Mouse (Mus musculus) kidney, adult 2 months (tissue): ENCODE results near the gene Cep135. TPM values are rescaled to one million over a fixed set of nuclear protein-coding genes. Genes with fewer than 3 reads are reported as not detected.
A peak's percentile ranks its signal among the peaks of the same experiment; 100 is the strongest.

ENCODE experiments used
- DNase-seq: peaks from one replicate; pipeline ENCODE4 v3.0.0; 2021
- H3K27ac ChIP-seq: fragments of 200-500 bp; 2 replicates; pipeline ENCODE4 v1.5.1; 2012; ENCODE audit warnings: low read depth, low read length, control low read depth, inconsistent platforms; ENCODE audit not compliant: insufficient read depth
- H3K27me3 ChIP-seq: fragments of 200-500 bp; replicated peaks from 2 replicates; pipeline ENCODE4 v1.6.1; 2012; ENCODE audit warnings: mild to moderate bottlenecking, moderate library complexity, low read length, inconsistent platforms; ENCODE audit not compliant: control insufficient read depth, insufficient read depth
- H3K36me3 ChIP-seq: fragments of 200-500 bp; 2 replicates; pipeline ENCODE4 v1.6.1; 2012; ENCODE audit warnings: mild to moderate bottlenecking, moderate library complexity, low read length, inconsistent platforms; ENCODE audit not compliant: control insufficient read depth, insufficient read depth
- H3K4me1 ChIP-seq: fragments of 200-500 bp; 2 replicates; pipeline ENCODE4 v1.6.1; 2011; ENCODE audit warnings: low read length; ENCODE audit not compliant: control insufficient read depth, insufficient read depth
- H3K4me3 ChIP-seq: fragments of 200-500 bp; 2 replicates; pipeline ENCODE4 v1.5.1; 2011; ENCODE audit warnings: mild to moderate bottlenecking, low read depth, low read length, control low read depth; ENCODE audit not compliant: insufficient read depth
- CTCF ChIP-seq: fragments of 200-500 bp; conservative IDR thresholded peaks from 2 replicates; pipeline ENCODE4 v1.5.1; 2011; ENCODE audit warnings: low read depth, mild to moderate bottlenecking, control low read depth, low read length, moderate library complexity, mixed read lengths; ENCODE audit not compliant: insufficient read depth, insufficient read length
- POLR2A ChIP-seq: fragments of 200-500 bp; IDR thresholded peaks from one replicate; pipeline ENCODE4 v1.6.1; 2011; ENCODE audit warnings: low read depth, low read length, control low read depth
- WGBS: fragments of 180-500 bp; shearing (Covaris S2); methylation state at CpG from one replicate; pipeline ENCODE4 v1.1.7; 2018; 5-methylcytosine and 5-hydroxymethylcytosine counted together
- polyA plus RNA-seq: library from polyadenylated mRNA; depleted of rRNA; stranded (reverse); fragments of >200 nt; gene quantifications from 2 replicates; pipeline ENCODE4 v1.2.3, GENCODE M21; 2012

Cep135 gene
- polyA plus RNA-seq, 1 experiment = 0.97 TPM

DNA sequence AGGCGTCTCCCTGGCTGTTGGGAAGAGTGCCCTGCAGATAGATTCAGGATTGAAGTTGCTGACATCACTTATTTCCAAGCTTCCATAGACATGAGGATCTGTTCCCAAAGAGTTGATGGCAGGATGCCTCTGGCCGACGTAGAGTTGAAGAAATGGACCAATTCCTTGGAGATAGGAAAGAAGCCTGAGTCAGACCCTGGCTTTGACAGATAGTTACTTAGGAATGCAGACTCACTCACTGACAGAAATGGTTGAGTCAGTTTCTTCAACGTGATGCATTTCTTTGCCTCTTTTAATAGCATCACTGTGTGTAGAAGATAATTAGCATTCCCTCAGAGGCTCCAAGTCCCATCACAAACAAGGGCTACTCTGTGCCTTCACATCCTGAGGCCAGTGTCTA, 53.6 kb downstream of the Cep135 start:
- TF ChIP-seq CTCF (no peak), POLR2A (no peak)
- Histone ChIP-seq H3K27me3 (no peaks in the 10 kb centered on the region), H3K4me3 (no peak overlapping the region), H3K4me1 (no peaks in the 10 kb centered on the region), H3K27ac (no peak overlapping the region), H3K36me3 (no peaks in the 10 kb centered on the region)
- no peak for DNase-seq
- WGBS = 91% methylated on average over 4 of the region's 4 CpGs

DNA sequence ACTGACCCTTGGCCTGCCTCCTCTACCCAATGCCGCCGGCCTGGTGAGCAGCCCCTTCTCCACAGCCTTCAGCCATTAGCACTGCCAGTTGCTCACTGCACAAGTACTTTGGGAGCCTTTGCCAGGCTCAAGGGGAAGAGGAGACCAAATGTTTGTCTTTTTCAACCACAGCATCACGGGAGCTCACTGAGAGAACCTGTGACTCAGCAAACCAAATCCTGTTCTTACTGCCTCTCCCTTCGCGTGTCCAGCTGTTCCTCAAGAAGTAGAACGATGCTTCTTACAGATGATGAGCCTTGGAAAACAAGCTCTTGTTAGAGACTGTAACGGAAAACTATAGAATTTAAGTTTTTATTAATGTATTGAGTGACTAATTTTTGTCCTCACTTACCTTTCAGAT, 55.7 kb downstream of the Cep135 start:
- no peak for DNase-seq
- Histone ChIP-seq H3K36me3 (no peaks in the 10 kb centered on the region), H3K27ac (no peak overlapping the region), H3K4me3 (no peak overlapping the region), H3K27me3 (no peaks in the 10 kb centered on the region), H3K4me1 (no peaks in the 10 kb centered on the region)
- 93% methylated on average over 7 of the region's 7 CpGs for WGBS
- TF ChIP-seq POLR2A (no peak), CTCF (no peak)

DNA sequence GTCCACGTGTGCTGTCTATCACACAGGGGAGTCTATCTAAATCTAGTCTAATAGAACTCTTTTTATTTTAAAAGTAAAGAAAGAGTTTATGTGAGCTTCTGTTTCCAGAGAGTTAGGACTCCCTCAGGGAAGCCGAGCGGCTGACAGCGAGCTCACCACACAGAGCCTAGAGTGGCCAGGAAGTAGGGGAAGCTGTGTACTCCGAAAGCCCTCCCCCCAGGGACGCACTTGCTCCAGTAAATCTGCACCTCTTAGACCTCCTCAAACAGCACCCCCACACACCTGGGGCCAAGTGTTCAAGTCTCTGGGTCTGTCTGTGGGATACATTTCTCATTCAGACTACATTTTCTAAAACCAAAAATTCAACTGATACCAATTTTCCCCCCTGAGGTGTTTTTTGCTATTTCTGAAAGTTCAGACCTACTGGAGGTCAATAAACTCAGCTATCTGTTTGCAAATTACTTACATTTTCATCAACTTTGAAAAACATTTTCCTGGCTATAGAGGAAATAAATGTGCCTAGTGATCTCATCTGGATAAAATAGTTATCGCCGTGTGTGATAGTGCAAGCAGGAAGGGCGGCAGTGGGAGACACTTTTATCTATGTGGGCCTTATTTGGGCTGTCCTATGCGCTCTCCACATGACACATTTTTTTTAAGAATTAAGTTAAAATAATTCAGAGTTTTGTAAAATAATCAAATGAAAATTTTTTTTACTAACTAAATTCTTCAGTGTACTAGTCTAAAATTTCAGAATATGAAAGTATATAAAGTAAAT, 56.8 kb downstream of the Cep135 start:
- no peaks in the 10 kb centered on the region for H3K4me1 ChIP-seq
- no peaks in the 10 kb centered on the region for H3K36me3 ChIP-seq
- TF ChIP-seq POLR2A (no peak), CTCF (no peak)
- no peaks in the 10 kb centered on the region for H3K27me3 ChIP-seq
- H3K4me3 ChIP-seq = no peak overlapping the region
- no peak overlapping the region for H3K27ac ChIP-seq
- WGBS = 91% methylated on average over 10 of the region's 10 CpGs
- no peak for DNase-seq

DNA sequence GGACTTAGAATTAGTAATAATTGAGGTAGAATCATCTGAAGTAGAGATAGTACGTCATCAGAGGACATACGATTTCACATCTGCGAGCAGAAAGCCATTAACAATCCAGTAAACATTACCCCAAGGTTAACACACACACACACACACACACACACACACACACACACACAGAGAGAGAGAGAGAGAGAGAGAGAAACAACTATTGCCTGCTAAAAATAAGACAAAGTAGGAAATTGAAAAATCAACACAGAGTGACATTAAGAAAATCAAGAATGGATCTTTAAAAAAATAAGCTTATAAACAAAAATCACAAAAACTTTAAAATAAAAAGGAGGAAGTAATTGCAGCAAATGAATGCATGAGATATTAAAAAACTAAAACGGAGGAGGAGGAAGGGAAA, 61.4 kb downstream of the Cep135 start:
- no peaks in the 10 kb centered on the region for H3K4me1 ChIP-seq
- H3K27ac ChIP-seq = no peak overlapping the region
- DNase-seq = no peak
- TF ChIP-seq POLR2A = no peak
- no peak for TF ChIP-seq CTCF
- 50% methylated on average over 4 of the region's 4 CpGs for WGBS
- no peaks in the 10 kb centered on the region for H3K36me3 ChIP-seq
- no peak overlapping the region for H3K4me3 ChIP-seq
- H3K27me3 ChIP-seq = no peaks in the 10 kb centered on the region

DNA sequence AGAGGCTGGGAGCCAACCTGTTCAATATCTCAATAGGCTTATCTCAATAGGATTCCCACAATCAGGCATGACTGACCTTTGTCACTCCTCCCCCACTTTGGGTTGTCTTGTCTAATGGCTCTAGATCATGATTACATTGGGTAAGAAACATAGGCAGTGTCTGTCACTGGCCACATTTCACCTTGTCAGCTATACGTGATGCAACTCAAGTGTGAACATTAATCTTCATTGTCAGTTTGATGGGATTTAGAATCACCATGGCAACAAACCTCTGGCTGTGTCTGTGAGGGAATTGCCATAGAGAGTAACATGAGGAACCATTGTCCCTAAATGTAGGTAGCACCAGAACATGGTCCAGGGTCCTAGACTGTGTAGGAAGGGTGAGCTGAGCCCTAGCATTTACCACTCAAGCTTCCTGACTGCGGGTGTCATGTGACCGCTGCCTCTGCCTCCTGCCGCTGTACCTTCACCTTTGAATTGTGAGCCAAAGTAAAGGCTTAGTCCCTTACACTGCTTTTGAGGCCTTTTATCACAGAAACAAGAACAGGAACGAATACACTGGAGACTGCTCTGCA, 62.7 kb downstream of the Cep135 start:
- H3K27ac ChIP-seq = no peak overlapping the region
- 44% methylated on average over 5 of the region's 5 CpGs for WGBS
- TF ChIP-seq CTCF = no peak
- no peak for TF ChIP-seq POLR2A

DNA sequence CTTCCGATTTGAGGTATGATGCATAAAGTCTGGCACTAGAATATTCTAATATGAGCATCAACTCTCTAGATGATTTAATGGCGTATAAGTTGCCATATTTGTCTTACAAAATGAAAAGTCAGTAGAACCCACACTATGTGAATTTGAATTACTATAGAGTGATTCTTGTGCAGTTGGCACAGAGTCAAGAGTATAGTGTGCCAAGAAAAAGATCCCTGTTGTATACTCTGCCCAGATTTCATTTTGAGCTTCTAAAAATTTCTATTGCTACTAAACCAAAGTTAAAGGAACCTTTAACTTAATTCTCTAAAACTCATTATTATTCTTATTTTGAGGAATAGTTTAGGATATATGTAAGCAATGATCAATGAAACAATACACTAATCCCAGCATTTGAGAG, 67.7 kb downstream of the Cep135 start, which contains the start of gene C530008M17Rik:
TSS of gene C530008M17Rik (plus strand) at position 301 of the 400 bp plus-strand sequence.
- no peak within 1 kb of the TSS for H3K27ac ChIP-seq

More for the DNA sequence above, 62.7 kb downstream of the Cep135 start:
- Histone ChIP-seq H3K36me3 (no peaks in the 10 kb centered on the region), H3K4me1 (no peaks in the 10 kb centered on the region), H3K27me3 (no peaks in the 10 kb centered on the region), H3K4me3 (no peak overlapping the region)
- peak; percentile 14 for DNase-seq

DNA sequence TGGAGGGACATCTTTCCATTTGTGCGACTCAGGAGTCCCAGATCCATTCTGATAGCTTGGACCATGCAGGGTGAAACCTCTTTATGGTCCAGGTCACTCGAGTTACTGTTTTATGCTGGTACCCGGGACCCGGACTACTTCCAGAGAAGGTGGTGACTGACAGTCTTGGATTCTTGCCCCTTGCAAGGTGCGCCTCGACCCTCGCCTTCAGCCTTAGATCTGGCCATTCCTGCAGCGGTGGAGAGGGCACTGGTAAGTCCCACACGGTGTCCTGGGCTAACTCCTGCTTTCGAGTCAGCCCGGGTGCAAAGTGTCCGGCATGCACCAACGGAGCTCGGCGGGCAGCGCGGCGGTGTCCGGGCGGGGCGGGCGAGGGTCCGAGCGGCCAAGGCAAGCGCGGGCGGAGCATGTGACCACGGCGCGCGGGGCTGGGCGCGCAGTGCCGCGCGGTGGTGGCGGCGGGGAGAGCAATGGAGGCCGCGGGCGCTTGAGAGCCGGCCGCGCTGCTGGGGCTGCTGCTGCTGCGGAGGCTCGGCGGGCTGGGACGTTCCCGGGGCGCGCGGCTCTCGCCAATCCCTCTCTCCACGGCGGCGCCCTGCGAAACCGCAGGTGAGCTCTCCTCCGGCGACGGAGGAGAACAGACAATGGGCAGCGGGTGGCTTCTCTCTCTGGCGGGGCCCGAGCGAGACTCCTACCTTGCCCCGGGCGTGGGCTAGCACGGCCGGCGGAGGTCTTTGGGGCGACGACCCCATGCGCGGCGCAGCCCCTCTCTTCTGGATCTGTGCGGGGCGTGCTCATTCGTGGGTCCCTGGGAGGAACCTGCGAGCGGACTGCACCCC, 69.0 kb downstream of the Cep135 start:
- Histone ChIP-seq H3K27ac (no peak overlapping the region), H3K4me1 (no peaks in the 10 kb centered on the region), H3K27me3 (no peaks in the 10 kb centered on the region), H3K4me3 (peak overlapping the region; percentile 39), H3K36me3 (no peaks in the 10 kb centered on the region)
- TF ChIP-seq POLR2A (no peak), CTCF (no peak)
- peak; percentile 15 for DNase-seq
- WGBS = 1% methylated on average over 80 of the region's 80 CpGs

More for the DNA sequence above, 67.7 kb downstream of the Cep135 start, which contains the start of gene C530008M17Rik:
- TF ChIP-seq POLR2A (no peak), CTCF (no peak)
- 93% methylated on average over 2 of the region's 2 CpGs for WGBS
- Histone ChIP-seq H3K4me1 (no peaks in the 10 kb centered on the region), H3K4me3 (peak within 1 kb of the TSS; percentile 39; the same call in 1 of the 2 replicates), H3K36me3 (no peaks in the 10 kb centered on the region), H3K27me3 (no peaks in the 10 kb centered on the region)
- DNase-seq = no peak
